ENCODE assay signal across 12 mouse cellular contexts in genomic region chr15:91172193-91172592, GRCm38 (mm10). TPM values are rescaled to one million over a fixed set of nuclear protein-coding genes. Genes with fewer than 3 reads are reported as not detected.
A peak's percentile ranks its signal among the peaks of the same experiment; 100 is the strongest.
DNase-seq lines count a peak whose midpoint lies in the region; ATAC-seq and TF ChIP-seq lines count a peak whose summit lies in the region.
"Had no signal": no experiment of that assay in that cellular context is flagged by ENCODE, and none has a peak within 500 bp of the region (broad histone marks: within the 10 kb centered on the region; RNA-seq: fewer than 3 reads in every experiment).

No protein-coding gene starts in this region.

- H3K27ac ChIP-seq in liver, adult 2 months (replicated peaks; ENCODE audit: insufficient read depth, low read depth, low read length), result no peak overlapping the region
- H3K27ac ChIP-seq in liver, embryonic 12.5 days, result no peak overlapping the region
- H3K27ac ChIP-seq in cerebellum, adult 2 months (ENCODE audit: insufficient read depth, low read length), result no peak overlapping the region

- H3K79me2 ChIP-seq in liver, adult 2 months (ENCODE audit: control insufficient read depth, insufficient read depth, low read length), result no peaks in the 10 kb centered on the region
- H3K79me2 ChIP-seq in myocyte (ENCODE audit: control insufficient read depth, insufficient read depth), result no peaks in the 10 kb centered on the region

- DNase-seq in embryo, embryonic 11 days, result peak; percentile 18
- DNase-seq in embryo, embryonic 9.5 days (ENCODE audit: extremely low spot score), result no peak
- peak; percentile 69 for DNase-seq in liver, adult 2 months (ENCODE audit: extremely low read depth, low read depth, low spot score)
- peak; percentile 79 for DNase-seq in gonadal fat pad, adult 2 months (ENCODE audit: low read depth)
- no peak for DNase-seq in cerebellum, adult 2 months
- DNase-seq in spleen, adult 12 weeks (ENCODE audit: low spot score), result no peak
- DNase-seq: B cell, adult 2 months; kidney, postnatal 25 days had no signal

- no peak overlapping the region for H3K4me2 ChIP-seq in liver, embryonic 12.5 days
- no peak overlapping the region for H3K4me2 ChIP-seq in myocyte (ENCODE audit: low read depth)

- no peak for TF ChIP-seq POLR2A in liver, adult 2 months (IDR thresholded peaks at IDR 0.05; ENCODE audit: extremely low read depth, insufficient read depth, low read length)
- no peak for TF ChIP-seq POLR2A in myocyte (IDR thresholded peaks at IDR 0.05; ENCODE audit: insufficient read length, low read depth)
- TF ChIP-seq POLR2A in cerebellum, adult 2 months (IDR thresholded peaks at IDR 0.05; ENCODE audit: borderline replicate concordance, insufficient read depth, low read length), result no peak

- H3ac ChIP-seq in myocyte (ENCODE audit: control insufficient read depth, insufficient read length), result no peak overlapping the region

- no peak for TF ChIP-seq CTCF in liver, adult 2 months (IDR thresholded peaks at IDR 0.05; ENCODE audit: low read depth, low read length)
- no peak for TF ChIP-seq CTCF in cerebellum, adult 2 months (IDR thresholded peaks at IDR 0.05; ENCODE audit: borderline replicate concordance, insufficient read depth, low read depth, low read length)

- no peak overlapping the region for H3K9ac ChIP-seq in liver, adult 2 months (ENCODE audit: low read depth, low read length)
- H3K9ac ChIP-seq in liver, embryonic 12.5 days, result no peak overlapping the region

- H3K4me1 ChIP-seq in liver, adult 2 months (ENCODE audit: control insufficient read depth, insufficient read depth, low read length), result peaks cover 5% of the 10 kb centered on the region; the same call in 1 of the 2 replicates
- H3K4me1 ChIP-seq in liver, embryonic 12.5 days, result no peaks in the 10 kb centered on the region
- H3K4me1 ChIP-seq in cerebellum, adult 2 months (ENCODE audit: control insufficient read depth, insufficient read depth, low read length), result 0 out of 2 replicates have a peak, but pooled peaks cover 4% of the 10 kb centered on the region

- H3K4me3 ChIP-seq in liver, adult 2 months (ENCODE audit: insufficient read depth, low read depth, low read length), result no peak overlapping the region
- H3K4me3 ChIP-seq in liver, embryonic 12.5 days, result no peak overlapping the region
- no peak overlapping the region for H3K4me3 ChIP-seq in myocyte
- no peak overlapping the region for H3K4me3 ChIP-seq in cerebellum, adult 2 months (replicated peaks; ENCODE audit: insufficient read depth, low read depth, low read length)

- no peaks in the 10 kb centered on the region for H3K9me3 ChIP-seq in liver, embryonic 12.5 days (replicated peaks)

- no peaks in the 10 kb centered on the region for H3K27me3 ChIP-seq in liver, adult 2 months (ENCODE audit: control insufficient read depth, insufficient read depth, low read length)
- no peaks in the 10 kb centered on the region for H3K27me3 ChIP-seq in liver, embryonic 12.5 days (replicated peaks)
- no peaks in the 10 kb centered on the region for H3K27me3 ChIP-seq in myocyte (ENCODE audit: control insufficient read depth, insufficient read depth, insufficient read length)
- no peaks in the 10 kb centered on the region for H3K27me3 ChIP-seq in cerebellum, adult 2 months (ENCODE audit: control insufficient read depth, insufficient read depth, low read length)

- 24% methylated on average over 4 of the region's 4 CpGs for WGBS in liver, adult 2 months
- 67% methylated on average over 4 of the region's 4 CpGs for WGBS in liver, embryonic 12.5 days (ENCODE audit: insufficient replicate concordance)
- WGBS in cerebellum, adult 2 months, result 88% methylated on average over 4 of the region's 4 CpGs

- no peak for ATAC-seq in liver, embryonic 12.5 days

- no peaks in the 10 kb centered on the region for H3K36me3 ChIP-seq in liver, adult 2 months (ENCODE audit: control insufficient read depth, insufficient read depth, low read length)
- H3K36me3 ChIP-seq in liver, embryonic 12.5 days, result no peaks in the 10 kb centered on the region
- H3K36me3 ChIP-seq in myocyte (ENCODE audit: control insufficient read depth, insufficient read depth), result no peaks in the 10 kb centered on the region

TF ChIP-seq in myocyte, 11 proteins besides CTCF, POLR2A, EP300 and RAD21:
- TF ChIP-seq POLR2AphosphoS2 (IDR thresholded peaks at IDR 0.05; ENCODE audit: insufficient read length, low read depth) (no peak), CEBPB (IDR thresholded peaks at IDR 0.05; ENCODE audit: insufficient read depth, poor library complexity, severe bottlenecking) (0 out of 2 replicates have a peak, but pooled peaks have one; percentile 10)

RNA-seq across cellular contexts. Expression of gene Abcd2, which starts 19.4 kb away (rescaled TPM):
- total RNA-seq in liver, adult 2 months (2014; rRNA removed), result 42.0 and 54.2 TPM in 2 replicates
- polyA plus RNA-seq in liver, adult 2 months (2012; rRNA removed), result 5.6 and 7.0 TPM in 2 replicates
- 1.7 and 1.9 TPM in 2 replicates for polyA plus RNA-seq in liver, embryonic 12.5 days (2016; fragmentation: Nextera tagmentation; extraction: Ambion mirVana)
- 67.7 and 80.2 TPM in 2 replicates for polyA plus RNA-seq in gonadal fat pad, adult 2 months (2012; rRNA removed)
- 0.36 TPM for polyA plus RNA-seq in myocyte (2012; fragmentation: generic; extraction: Trizol)
- polyA plus RNA-seq in cerebellum, adult 2 months (2012; rRNA removed), result 23.7 and 26.0 TPM in 2 replicates

RNA-seq across cellular contexts. Expression of gene CN725425, which starts 27.1 kb away (rescaled TPM):
- not detected in 2 replicates for total RNA-seq in liver, adult 2 months (2014; rRNA removed)
- polyA plus RNA-seq in liver, adult 2 months (2012; rRNA removed), result not detected in 2 replicates
- polyA plus RNA-seq in liver, embryonic 12.5 days (2016; fragmentation: Nextera tagmentation; extraction: Ambion mirVana), result not detected in 2 replicates
- polyA plus RNA-seq in gonadal fat pad, adult 2 months (2012; rRNA removed), result not detected in 2 replicates
- polyA plus RNA-seq in myocyte (2012; fragmentation: generic; extraction: Trizol), result not detected
- polyA plus RNA-seq in cerebellum, adult 2 months (2012; rRNA removed), result 0.15 and 0.17 TPM in 2 replicates
- total RNA-seq: gastrocnemius, postnatal 4 days had no signal
- polyA plus RNA-seq: midbrain, postnatal 0 days had no signal

Comparison
In these comparisons a context has a peak if more than half of its experiments do, and no peak if none do; other contexts are left out.
1. DNase-seq: peak in embryo, embryonic 11 days (single experiment), liver, adult 2 months (single experiment) and gonadal fat pad, adult 2 months (single experiment); none in embryo, embryonic 9.5 days (single experiment), cerebellum, adult 2 months (0 of 2) and spleen, adult 12 weeks (single experiment).